Mouse (Mus musculus) cerebellum, postnatal 36 days (tissue): ENCODE data around the gene Cavin3.

Experiments
- DNase-seq, 2 experiments: peaks; one replicate each; pipeline ENCODE4 v3.0.0; 2021 to 2022; ENCODE audit warnings: mixed read lengths in 2 of 2

Cavin3 gene

DNA sequence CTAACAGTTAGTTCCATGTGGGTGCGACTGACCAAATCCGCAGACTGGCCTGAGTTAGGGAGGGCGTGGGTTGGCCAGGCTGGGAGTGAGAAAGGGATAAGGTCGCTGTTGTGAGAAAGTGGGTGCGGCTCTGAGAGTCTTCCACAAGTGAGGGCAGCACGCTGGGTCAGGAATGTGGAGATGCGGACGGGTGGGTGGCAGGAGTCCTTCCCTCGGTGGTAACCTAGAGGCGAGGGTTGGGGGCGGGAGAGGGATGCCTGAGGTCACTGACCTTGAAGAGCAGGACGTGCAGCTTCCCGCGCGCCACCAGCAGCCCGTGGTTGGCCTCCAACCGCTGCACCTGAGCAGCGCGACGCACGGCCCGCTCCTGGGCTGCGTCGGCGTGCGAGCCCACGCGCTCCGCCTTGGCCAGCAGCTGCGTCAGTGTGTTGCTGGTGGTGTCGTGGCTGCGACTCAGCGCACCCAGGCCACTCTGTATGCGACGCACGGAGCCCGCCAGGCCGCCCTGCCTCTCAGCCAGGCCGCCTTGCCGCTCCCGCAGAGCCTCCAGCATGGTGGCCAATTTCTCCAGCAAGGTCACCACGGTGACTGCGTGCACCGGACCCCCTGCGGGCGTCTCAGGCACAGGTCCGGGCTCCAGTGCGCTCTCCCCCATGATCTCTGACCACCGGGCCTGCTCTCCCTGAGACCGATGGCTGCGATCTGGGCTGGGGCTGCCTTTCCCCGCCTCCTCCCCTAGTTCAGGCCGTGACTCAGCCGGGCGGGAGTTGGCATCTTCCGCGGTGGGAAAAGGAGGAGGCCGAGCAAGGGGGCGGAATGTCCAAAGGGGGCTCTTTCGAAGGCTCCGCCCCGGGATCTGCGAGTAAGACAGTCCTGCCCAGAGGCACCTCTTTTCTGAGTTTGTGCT lies at the start of gene Cavin3:
Cavin3 (minus strand) TSS at position 796 of the 907 bp plus-strand sequence.
- peak; percentile 52 to 54 for DNase-seq

DNA sequence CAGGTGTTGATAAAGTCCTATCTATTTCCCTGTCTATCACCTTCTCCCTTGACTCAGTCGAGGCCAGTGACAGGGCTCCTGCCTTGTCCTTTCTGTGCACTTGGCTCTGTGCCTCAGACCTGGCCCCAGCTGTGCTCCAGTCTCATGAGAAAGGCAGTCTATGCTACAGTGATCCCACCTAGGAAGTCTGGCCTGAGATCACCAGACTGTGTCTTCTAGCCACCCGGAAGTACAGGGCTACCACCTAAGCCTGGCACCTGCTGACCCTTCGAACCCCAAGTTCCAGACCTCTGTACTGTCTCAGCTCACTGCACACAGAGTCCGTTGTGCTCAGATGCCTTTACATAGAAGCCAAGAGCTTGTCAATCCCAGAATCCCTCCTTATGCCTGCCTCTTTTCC lies 46.0 kb upstream of the Cavin3 start:
- DNase-seq = no peak

DNA sequence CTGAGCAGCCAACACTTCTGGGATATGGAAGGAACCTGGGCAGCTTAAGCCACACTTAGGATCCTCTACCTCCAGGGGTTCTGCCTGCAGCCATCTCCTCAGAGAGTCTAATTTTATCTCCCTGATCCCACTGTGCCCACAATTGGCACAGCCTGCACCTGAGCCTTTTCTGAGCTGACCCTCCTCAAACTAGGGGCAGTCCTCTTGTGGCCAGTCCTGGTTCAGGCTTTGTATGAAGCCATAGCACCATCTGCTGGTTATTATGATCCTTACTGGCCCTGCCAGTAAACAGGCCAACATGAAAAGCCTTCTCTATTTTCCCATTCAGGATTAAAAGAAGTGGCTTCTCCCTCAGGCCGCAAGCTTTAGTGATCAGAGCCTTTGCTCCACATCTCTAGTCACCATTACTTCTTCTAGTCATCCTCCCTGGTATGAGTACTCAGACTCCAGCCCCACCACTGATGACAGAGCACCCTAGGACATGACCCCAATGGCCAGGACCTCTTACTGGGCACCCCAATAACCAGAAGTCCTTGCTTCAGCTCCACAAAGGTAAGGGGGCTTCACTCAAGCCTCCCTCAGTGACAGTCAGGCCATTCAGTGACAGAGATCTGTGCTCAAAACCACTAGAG lies 45.3 kb upstream of the Cavin3 start:
- peak; percentile 15 to 36 for DNase-seq

DNA sequence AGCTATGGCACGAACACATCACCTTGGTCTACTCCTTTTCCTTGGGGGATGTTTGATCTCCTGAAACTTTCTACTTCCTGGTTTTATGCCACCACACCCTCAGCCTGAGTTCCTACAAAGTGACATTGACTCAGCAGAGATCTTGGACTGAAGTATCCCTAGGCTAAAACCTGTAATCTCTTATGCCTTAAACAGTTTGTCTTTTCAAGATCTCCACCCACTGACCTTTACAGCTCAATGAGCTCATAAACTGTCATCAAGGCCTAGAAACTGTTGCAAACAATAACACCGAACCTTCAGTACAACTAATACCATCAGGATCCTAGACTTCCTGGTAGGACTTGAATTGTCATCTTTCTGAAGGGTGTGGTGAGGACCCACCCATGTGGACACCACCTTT lies 42.1 kb upstream of the Cavin3 start:
- DNase-seq = no peak

DNA sequence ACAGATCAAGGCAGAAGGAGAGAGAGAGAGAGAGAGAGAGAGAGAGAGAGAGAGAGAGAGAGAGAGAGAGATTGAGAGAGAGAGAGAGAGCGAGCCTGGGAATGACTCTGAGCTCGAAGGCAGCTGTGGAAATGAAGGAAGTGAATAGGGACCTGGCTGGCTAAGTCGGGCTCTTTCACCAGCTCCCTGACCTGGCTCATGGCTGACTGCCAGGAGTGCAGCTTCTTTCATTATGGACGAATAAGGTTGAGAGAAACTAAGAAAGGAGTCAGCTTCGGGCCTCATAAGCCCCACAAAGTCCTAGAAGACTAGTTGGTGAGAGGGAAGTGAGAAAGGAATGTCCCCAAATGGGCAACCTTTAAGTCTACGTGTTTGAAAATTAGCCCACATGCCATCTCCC lies 38.1 kb upstream of the Cavin3 start:
- DNase-seq = peak in 1 of 2 experiments; percentile 24

DNA sequence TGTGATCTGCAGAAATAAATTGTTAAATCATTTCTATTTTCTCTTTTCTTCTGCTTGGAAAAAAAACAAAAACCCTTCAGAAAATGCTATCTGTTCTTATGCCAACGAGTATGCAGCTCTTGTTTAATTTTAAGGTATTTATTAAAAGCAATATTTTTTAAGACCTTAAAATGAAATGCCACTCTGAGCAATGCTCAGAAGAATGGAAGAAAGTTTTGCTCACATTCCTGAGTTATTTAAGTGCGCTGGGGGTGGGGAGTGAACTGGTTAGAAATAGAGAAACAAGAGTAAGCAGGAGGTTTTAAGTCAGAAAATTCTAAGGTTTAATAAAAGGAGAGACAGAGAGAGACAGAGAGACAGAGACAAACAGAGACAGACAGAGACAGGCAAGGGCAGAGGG lies 37.7 kb upstream of the Cavin3 start:
- no peak for DNase-seq

DNA sequence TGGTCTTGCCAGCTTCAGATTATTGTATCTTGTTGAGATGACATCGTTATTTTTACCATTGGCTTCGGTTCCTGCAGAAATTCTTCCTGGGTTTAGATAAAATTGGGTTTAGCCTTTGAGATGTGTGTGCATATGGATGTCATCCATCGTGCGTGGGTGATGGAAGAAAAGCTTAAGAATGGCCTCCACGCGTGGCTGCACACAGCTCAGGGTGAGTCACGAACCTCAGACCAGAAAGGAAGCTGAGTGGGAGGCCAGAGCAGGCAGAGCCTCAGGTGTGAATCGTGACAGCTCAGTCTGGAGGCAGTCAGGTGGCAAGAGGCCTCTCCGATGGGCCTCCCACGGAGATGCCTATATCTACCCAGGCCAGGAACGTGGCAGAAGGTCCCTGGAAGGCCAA lies 37.2 kb upstream of the Cavin3 start:
- DNase-seq = peak; percentile 41 to 53

DNA sequence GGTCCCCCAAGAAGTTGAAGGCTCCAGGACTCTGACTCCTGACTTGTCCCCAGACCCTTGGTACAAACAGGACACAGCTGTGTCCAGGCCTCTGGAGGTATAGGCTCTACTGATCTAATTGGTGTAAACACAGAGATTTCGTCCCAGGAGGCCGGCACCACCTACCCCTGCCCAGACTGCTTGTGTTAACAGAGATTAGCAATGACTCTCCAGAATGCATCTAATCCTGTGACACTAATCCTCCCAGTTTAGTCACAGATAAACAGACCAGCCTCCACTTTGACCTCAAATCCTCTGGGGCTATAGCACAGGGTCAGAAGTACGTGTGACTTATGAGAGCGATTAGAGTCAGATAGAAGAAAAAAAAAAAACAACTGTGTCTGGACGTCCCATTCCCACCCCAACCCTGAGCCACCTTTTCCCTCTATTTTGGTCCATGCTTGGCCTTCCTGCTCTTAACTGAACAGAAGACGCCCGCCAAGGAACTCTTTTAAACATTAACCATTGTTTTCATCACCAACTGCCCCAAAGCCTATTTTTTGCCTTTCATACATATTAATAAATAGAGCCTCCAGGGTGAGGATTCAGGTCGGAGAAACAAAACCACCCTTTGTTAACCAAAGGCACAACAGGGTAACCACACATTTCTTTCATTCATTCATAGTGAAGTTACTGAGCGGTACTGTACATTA lies 34.7 kb upstream of the Cavin3 start:
- no peak for DNase-seq

DNA sequence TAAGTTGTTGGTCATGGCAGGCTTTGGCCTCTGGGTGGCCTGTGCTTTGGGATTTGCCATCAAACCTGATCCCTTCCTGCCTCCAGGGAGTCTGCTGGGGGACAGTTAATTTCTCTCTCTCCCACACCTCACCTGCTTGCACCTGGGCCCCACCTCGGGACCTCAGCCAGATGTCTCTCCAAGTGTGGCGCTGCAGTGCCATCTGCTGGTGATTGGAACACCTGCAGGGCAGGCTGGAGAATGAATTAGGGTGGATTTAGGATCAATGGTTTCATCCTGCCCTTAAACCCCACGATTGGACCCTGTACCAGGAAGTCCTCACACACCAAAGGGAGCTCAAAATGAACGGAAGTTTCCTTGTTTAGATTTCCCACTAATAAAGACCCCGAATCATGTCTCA lies 33.1 kb upstream of the Cavin3 start:
- peak; percentile 68 for DNase-seq

DNA sequence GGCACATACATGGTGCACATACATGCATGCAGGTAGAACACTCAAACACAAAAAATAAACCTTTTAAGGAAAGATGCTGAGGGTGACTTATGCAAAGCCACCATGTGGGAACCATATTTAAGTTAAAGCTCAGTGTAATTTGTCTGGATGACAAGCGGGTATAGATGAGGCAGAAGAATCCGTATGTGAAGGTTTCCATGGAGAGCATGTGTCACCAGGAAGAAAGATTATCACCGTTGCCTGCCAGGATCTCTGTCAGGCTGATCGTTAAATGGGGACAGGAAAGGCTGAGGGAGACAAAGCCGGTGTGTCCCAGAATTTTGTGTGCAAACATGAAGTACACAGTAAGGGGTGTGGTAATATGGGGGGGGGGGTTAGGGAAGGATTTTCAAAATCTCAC lies 32.5 kb upstream of the Cavin3 start:
- no peak for DNase-seq

DNA sequence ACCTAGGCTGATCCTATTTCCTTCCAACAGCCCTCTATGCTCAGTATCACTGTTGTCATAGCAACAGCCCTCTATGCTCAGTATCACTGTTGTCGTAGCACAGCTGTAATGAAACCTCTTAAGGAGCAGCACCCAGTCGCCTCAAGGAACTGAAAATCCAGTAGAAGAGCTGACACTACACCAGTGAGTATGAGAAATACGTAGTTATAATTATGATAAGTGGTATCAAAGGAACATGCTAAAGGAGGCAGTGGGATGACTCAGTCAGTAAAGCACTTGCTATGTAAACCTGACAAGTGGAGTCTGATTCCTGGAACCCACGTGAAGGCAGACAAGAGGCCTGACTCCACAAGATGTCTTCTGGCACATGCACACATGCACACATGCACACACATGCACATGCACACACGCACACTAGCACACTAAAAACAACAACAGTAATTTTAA lies 31.8 kb upstream of the Cavin3 start:
- no peak for DNase-seq

DNA sequence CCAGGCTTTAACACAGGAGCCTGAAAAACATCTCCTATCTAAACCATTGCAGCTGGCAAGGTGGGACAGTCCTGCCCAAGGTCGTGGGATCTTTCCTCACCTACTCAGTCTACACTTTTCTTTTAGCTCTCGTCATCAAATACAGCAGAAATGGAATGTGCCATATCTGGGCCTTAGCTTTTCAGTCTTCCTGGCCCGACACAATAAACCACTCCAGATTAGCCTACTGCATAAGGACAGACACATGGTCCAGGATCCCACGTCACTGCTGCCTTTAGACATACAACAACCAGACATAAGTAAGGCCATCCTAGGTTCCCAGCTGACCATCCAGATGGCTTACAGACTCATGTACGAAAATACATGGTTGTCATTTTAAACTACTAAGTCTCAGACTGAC lies 28.0 kb upstream of the Cavin3 start:
- DNase-seq = no peak

DNA sequence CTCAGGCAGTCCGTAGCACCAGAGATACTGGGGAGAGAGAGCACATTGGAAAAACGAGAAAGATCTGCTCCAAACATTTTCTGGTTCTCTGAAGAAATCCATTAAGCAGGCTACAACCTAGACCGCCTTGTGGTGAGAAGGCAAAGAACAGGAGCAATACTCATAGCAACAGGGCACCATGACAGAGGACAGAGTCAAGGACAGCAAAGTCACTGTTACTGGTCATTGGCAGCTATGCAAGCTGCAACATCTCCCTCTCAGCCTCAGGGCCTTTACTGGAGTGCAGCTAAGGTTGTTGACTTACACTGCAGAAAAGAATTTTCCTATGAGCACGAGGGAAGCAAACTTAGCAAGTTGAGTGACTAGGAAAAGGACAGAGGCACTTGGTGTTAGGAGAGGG lies 25.2 kb upstream of the Cavin3 start:
- DNase-seq = no peak

DNA sequence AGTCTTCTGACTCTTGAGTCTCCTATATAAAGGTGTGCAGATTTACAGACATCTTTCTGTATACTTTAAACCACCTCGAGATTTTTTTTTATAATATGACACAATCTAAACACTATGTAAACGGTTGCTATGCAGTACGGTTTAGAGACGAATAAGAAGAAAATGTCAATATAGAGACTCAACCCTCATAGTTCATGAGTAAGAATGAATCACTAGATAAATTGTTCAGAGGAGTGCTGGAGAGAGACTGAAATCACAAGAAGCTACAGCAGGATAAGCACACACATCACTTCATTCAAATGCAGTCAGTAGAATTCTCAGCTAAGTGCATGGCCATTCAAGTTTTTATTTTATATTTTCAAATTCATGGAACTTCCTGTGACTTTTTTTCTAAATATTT lies 19.9 kb upstream of the Cavin3 start:
- DNase-seq = no peak

DNA sequence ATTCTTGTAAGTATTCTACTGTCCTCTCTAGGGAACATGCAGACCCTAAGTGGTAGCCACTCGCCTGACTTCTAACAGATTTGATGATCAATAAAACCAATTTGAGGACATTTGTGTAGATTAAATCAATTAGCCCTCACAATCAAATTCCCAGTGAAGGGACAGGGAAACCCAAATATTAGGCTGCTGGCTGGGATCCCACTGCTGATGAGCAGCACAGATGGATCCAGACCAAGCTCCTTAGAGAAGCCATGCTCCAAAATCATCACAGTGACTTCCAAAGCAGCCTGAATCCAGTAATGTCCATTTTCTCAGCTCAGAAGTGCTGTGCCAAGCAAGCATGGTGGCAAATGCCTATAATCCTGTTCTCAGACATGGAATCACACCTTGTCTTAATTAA lies 17.6 kb upstream of the Cavin3 start:
- peak; percentile 32 to 35 for DNase-seq

DNA sequence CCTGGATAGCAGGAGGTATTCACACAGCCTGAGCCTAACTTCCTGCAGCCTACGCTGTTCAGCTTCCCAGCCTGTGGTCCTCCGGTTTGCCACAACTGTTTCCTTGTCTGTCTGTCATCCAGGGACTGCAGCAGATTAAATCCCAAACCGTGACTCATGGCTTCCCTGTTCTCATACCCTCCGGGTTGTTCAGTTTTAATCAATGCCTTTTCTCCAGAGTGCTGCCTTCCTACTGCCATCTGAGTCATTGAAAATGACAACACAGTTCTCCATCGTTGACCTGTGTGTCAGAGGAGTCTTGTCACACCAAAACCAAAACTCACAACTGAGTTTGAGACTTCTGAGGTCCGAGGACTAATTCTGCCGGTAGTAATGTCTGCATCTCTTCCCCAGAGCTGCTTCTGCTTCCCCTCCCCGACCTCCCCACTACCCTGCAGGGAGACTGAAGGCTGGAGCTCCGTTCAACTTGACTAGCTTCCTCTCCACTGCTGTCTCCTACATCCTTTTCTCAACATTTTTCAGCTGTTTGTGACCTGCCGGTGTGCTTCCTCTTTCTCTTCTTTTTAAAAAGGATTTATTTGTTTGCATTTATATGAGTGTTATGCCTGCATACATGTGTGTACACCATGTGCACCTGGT lies 16.9 kb upstream of the Cavin3 start:
- no peak for DNase-seq

DNA sequence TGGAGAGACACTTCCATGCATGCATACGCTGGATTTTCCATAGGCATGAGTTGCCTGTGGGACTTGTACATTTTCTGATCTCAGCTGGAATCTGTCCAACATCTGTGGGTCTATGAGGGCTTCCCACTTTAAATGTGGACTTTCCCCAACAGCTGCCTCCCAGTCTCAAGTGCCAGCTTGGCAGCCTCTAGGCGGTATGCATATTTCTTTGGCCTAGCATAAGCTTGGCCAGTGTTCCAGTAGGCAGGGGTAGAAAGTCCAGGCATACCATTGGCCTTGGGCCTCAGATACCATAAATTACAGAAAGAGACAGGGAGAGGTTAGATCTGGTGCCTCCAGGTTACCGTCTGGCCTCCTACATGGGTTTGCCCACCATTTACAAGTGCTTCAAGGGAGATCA lies 15.8 kb upstream of the Cavin3 start:
- no peak for DNase-seq

DNA sequence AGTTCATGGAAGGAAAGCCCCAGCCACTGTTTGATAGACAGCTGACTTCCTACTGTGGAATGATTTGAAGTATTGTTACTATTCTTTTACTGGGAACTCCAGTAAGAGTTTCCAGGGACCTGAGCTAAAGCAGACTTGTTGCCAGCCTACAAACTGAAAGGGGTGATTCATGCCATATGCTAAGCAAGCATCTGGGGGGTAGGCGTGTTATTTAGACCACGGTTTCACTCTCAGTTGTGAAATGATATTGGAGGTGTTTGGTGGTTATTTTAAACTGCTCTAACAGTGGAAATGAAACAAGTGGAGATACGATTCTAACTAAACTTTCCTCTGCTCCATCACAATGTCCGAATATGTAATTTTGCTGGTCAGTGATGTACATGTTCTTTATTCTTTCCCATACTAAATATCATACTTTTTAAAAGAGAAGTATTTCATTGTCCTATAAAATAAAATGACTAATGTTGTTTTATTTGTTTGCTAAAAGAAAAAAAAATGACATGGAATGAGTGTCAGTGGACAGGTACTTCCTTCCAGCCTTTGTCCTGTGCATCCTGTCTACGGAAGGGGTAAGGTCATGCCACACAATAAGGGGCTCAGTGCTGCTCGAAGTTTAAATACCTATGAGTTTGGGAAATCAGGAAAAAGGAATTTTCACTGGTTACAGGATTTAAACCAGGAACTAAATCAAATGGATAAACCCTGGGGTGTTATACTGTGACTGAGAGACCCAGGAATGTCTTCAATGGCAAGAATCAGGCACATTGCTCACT lies 5.2 kb upstream of the Cavin3 start:
- no peak for DNase-seq

DNA sequence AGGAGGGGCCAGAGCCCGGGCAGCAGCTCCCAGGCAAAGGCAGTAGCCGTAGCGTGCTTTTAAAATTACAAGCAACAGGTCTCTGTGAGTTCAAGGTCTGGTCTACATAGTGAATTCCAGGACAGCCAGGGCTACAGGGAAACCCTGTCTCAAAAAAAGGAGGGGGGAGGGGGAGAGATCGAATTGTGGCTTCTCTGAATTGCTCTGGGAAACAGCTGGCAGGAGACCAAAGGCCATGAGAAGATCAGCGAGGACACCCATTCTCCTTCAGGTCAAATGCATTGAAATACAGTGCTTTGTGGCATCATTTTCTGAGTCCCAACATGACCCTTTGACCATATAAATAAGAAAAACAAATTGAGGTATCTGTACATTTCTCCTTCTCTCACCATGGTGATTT lies 2.9 kb upstream of the Cavin3 start:
- DNase-seq = no peak

DNA sequence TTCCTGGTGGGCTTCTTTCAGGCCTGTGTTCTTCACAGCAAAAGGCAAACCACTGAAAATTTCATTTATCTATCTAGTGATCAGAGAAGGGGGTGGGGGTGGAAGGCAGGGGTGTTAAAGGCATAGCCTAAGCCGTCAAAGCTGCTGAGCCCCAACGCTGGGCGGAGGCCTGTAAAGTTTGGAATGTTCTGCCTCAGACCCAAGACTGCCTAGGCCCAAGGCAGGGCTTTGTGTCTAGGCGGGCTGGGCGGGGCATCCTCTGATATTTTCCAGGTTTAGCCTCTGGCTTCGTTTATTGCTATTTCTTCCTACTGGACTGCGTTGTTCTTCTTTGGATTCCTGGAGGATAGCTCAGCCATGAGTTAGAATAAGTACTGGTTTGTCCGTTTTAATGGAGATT lies 326 bp upstream of the Cavin3 start:
- DNase-seq = no peak

DNA sequence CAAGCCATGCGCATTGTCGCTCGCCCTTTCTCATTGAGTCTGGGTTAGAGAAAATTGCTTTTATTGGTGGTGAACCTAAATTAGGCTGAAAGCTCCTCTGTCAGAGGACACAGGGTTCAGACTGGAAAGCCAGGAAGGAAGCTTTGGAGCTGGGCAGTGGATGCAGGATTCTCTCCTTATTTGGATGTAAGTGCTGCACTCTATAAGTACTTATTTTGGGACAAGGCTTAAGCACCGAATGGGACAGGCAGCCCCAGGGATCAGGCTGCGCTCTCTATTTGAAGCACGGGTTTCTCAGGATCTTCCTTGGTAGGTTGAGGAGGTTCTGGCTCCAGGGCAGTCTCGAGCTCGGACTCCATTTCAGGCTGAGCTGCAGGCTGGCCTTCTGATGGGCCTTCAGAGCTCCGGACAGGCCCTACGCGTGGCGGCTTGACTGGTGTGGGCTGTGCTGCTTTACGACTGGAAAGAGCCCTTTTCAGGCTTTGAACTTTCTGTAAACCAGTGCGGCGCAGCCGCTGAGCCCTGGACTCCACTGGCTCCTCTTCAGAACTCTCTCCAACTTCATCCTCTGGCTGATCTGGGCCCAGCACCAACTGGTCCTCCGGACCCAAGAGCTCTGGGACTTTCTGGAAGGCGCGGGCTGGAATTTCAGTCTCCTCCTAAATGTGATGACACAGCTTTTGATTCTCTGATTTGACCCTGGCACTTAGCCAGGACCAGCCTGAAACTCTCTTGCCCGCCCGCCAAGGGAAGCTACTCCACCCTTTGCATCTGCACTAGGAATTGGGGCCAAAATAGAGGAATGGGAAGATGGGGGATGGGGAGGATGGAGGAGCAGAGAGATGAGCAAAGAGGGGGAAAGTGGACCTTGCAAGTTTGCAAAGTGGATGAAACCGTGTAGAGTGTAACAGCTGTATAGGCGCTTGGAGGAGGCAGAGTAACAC lies 1.3 kb downstream of the Cavin3 start:
- DNase-seq = peak; percentile 15 to 19
